Mouse (Mus musculus) kidney, embryonic 14.5 days (tissue): ENCODE data around the gene Cbx4. TPM values are rescaled to one million over a fixed set of nuclear protein-coding genes. Genes with fewer than 3 reads are reported as not detected.
A peak's percentile ranks its signal among the peaks of the same experiment; 100 is the strongest.

ENCODE experiments used
- ATAC-seq: fragments of 200-750 bp; cut with Nextera tagmentation; 2 replicates; pipeline ENCODE4 v1.8.0; 2017; ENCODE audit warnings: moderate number of reproducible peaks, mild to moderate bottlenecking, moderate TSS enrichment, moderate library complexity; ENCODE audit not compliant: low FRiP score, low TSS enrichment
- H3K27ac ChIP-seq: fragments of 300-500 bp; sonication (generic); 2 replicates; pipeline ENCODE4 v1.5.1; 2014; ENCODE audit warnings: low read depth, mild to moderate bottlenecking, low read length, moderate library complexity, mixed read lengths
- H3K27me3 ChIP-seq: fragments of 300-500 bp; sonication (generic); 2 replicates; pipeline ENCODE4 v1.6.1; 2014; ENCODE audit warnings: mild to moderate bottlenecking, low read length; ENCODE audit not compliant: control insufficient read depth, insufficient read depth
- H3K36me3 ChIP-seq: fragments of 300-500 bp; sonication (generic); 2 replicates; pipeline ENCODE4 v1.6.1; 2014; ENCODE audit warnings: low read length, mixed read lengths; ENCODE audit not compliant: control insufficient read depth, insufficient read depth
- H3K4me1 ChIP-seq: fragments of 300-500 bp; sonication (generic); 2 replicates; pipeline ENCODE4 v1.6.1; 2014; ENCODE audit warnings: low read length, mixed read lengths; ENCODE audit not compliant: control insufficient read depth, insufficient read depth
- H3K4me2 ChIP-seq: fragments of 300-500 bp; sonication (generic); replicated peaks from 2 replicates; pipeline ENCODE4 v1.6.1; 2014; ENCODE audit warnings: low read depth, mild to moderate bottlenecking, low read length
- H3K4me3 ChIP-seq: fragments of 300-500 bp; sonication (generic); 2 replicates; pipeline ENCODE4 v1.5.1; 2014; ENCODE audit warnings: mild to moderate bottlenecking, low read length
- H3K9ac ChIP-seq: fragments of 300-500 bp; sonication (generic); 2 replicates; pipeline ENCODE4 v1.6.1; 2014; ENCODE audit warnings: low read depth, mild to moderate bottlenecking, low read length, moderate library complexity
- H3K9me3 ChIP-seq: fragments of 300-500 bp; sonication (generic); 2 replicates; pipeline ENCODE4 v1.6.1; 2016; ENCODE audit warnings: low read length; ENCODE audit not compliant: control insufficient read depth
- WGBS: fragments of 180-500 bp; shearing (Covaris S2); extraction: QIAGEN DNeasy Blood & Tissue Kit; methylation state at CpG from one replicate; pipeline ENCODE4 v1.1.7; 2014; 5-methylcytosine and 5-hydroxymethylcytosine counted together
- polyA plus RNA-seq: library from polyadenylated mRNA; unstranded; fragments of >200 nt; fragmentation: Nextera tagmentation; extraction: Ambion mirVana; gene quantifications from 2 replicates; pipeline ENCODE4 v1.2.1, GENCODE M21; 2014

The Cbx4 gene
- polyA plus RNA-seq, 1 experiment from 2014 or later: 8.3 TPM

- Histone ChIP-seq H3K9me3 (no peaks in the 10 kb centered on the region), H3K27me3 (peaks cover 37% of the 10 kb centered on the region), H3K27ac (no peak overlapping the region), H3K4me1 (peaks cover 55% of the 10 kb centered on the region), H3K4me3 (peak overlapping the region; percentile 89; the same call in 1 of the 2 replicates), H3K9ac (peak overlapping the region; percentile 28; the same call in 1 of the 2 replicates), H3K4me2 (peak overlapping the region; percentile 68), H3K36me3 (peaks cover 28% of the 10 kb centered on the region)
- no peak for ATAC-seq
- 17% methylated on average over 20 of the region's 20 CpGs for WGBS
These were observed 3.1 kb downstream of the Cbx4 start for GRCm38 (mm10) chr11:119082638-119083599.

GRCm38 (mm10) chr11:119081839-119082637 lies 4.0 kb downstream of the Cbx4 start:
- ATAC-seq: no peak
- no peaks in the 10 kb centered on the region for H3K9me3 ChIP-seq
- peaks cover 28% of the 10 kb centered on the region for H3K27me3 ChIP-seq
- H3K27ac ChIP-seq: no peak overlapping the region
- no peak overlapping the region for H3K9ac ChIP-seq
- H3K4me2 ChIP-seq: no peak overlapping the region
- peaks cover 28% of the 10 kb centered on the region for H3K36me3 ChIP-seq
- 33% methylated on average over 21 of the region's 21 CpGs for WGBS
- H3K4me1 ChIP-seq: peaks cover 48% of the 10 kb centered on the region
- no peak overlapping the region; the same call in 1 of the 2 replicates for H3K4me3 ChIP-seq

GRCm38 (mm10) chr11:119081148-119081838 lies 4.7 kb downstream of the Cbx4 start:
- no peak overlapping the region for H3K9ac ChIP-seq
- peaks cover 25% of the 10 kb centered on the region for H3K27me3 ChIP-seq
- peaks cover 28% of the 10 kb centered on the region for H3K36me3 ChIP-seq
- H3K4me1 ChIP-seq: peaks cover 48% of the 10 kb centered on the region
- H3K9me3 ChIP-seq: no peaks in the 10 kb centered on the region
- no peak overlapping the region for H3K4me3 ChIP-seq
- H3K4me2 ChIP-seq: no peak overlapping the region
- H3K27ac ChIP-seq: no peak overlapping the region
- 36% methylated on average over 46 of the region's 47 CpGs for WGBS
- ATAC-seq: no peak

GRCm38 (mm10) chr11:119080461-119081147 lies 5.4 kb downstream of the Cbx4 start:
- 41% methylated on average over 33 of the region's 33 CpGs for WGBS
- Histone ChIP-seq H3K36me3 (peaks cover 28% of the 10 kb centered on the region), H3K4me3 (no peak overlapping the region), H3K4me1 (peaks cover 48% of the 10 kb centered on the region), H3K27me3 (peaks cover 25% of the 10 kb centered on the region), H3K9ac (no peak overlapping the region), H3K27ac (no peak overlapping the region), H3K4me2 (no peak overlapping the region), H3K9me3 (no peaks in the 10 kb centered on the region)
- ATAC-seq: no peak

- H3K9ac ChIP-seq: peak overlapping the region; percentile 28; the same call in 1 of the 2 replicates
These were observed 6.6 kb downstream of the Cbx4 start for GRCm38 (mm10) chr11:119079445-119079837.

GRCm38 (mm10) chr11:119078691-119079444 lies 7.2 kb downstream of the Cbx4 start:
- 7% methylated on average over 24 of the region's 27 CpGs for WGBS
- Histone ChIP-seq H3K9ac (peak overlapping the region; percentile 35; the same call in 1 of the 2 replicates), H3K27me3 (peaks cover 25% of the 10 kb centered on the region), H3K4me1 (peaks cover 38% of the 10 kb centered on the region), H3K9me3 (no peaks in the 10 kb centered on the region), H3K4me2 (peak overlapping the region; percentile 3), H3K36me3 (peaks cover 28% of the 10 kb centered on the region), H3K4me3 (no peak overlapping the region), H3K27ac (peak overlapping the region; percentile 18; the same call in 1 of the 2 replicates)
- ATAC-seq: no peak

More at GRCm38 (mm10) chr11:119079445-119079837, 6.6 kb downstream of the Cbx4 start:
- Histone ChIP-seq H3K27me3 (peaks cover 25% of the 10 kb centered on the region), H3K4me3 (no peak overlapping the region), H3K4me1 (peaks cover 44% of the 10 kb centered on the region), H3K36me3 (peaks cover 28% of the 10 kb centered on the region), H3K27ac (peak overlapping the region; percentile 18; the same call in 1 of the 2 replicates), H3K9me3 (no peaks in the 10 kb centered on the region), H3K4me2 (peak overlapping the region; percentile 3)
- no peak for ATAC-seq
- 30% methylated on average over 7 of the region's 7 CpGs for WGBS

- H3K9me3 ChIP-seq: no peaks in the 10 kb centered on the region
- H3K4me1 ChIP-seq: peaks cover 27% of the 10 kb centered on the region
- H3K4me2 ChIP-seq: no peak overlapping the region
- H3K27me3 ChIP-seq: peaks cover 24% of the 10 kb centered on the region
- no peak for ATAC-seq
- WGBS: 82% methylated on average over 4 of the region's 4 CpGs
- no peak overlapping the region for H3K27ac ChIP-seq
- peaks cover 28% of the 10 kb centered on the region for H3K36me3 ChIP-seq
- no peak overlapping the region for H3K9ac ChIP-seq
- no peak overlapping the region for H3K4me3 ChIP-seq
These were observed 8.3 kb downstream of the Cbx4 start for GRCm38 (mm10) chr11:119077755-119078154.
